Comparison of ENCODE assay signal across 9 mouse cellular contexts in the genomic region with DNA sequence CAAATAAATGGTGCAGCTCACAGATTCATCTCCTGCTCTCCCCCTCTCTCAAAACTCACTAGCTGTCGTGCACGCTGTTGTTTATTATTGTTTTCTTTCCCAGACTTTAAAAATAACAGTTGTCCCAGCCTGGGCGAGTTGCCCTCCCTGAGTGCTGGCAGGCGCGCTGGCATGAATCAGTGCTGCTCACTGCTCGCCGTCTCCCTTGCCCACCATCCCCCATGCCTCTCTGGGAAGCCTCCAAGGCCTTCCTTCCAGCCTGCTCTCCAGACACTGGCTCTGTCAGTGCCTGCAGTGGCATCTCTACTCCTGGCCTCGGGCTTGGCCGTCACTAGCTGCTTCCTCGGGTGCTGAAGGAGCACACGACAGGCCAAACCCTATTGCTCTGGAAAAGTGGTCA. TPM values are rescaled to one million over a fixed set of nuclear protein-coding genes. Genes with fewer than 3 reads are reported as not detected.
A peak's percentile ranks its signal among the peaks of the same experiment; 100 is the strongest.
DNase-seq lines count a peak whose midpoint lies in the region; ATAC-seq lines count a peak whose summit lies in the region.
"Had no signal": no experiment of that assay in that cellular context is flagged by ENCODE, and none has a peak within 500 bp of the region (broad histone marks: within the 10 kb centered on the region; RNA-seq: fewer than 3 reads in every experiment).

No protein-coding gene starts in this region.

- H3K27me3 ChIP-seq in hindbrain, embryonic 15.5 days = no peaks in the 10 kb centered on the region
- H3K27me3 ChIP-seq in hindbrain, embryonic 13.5 days = no peaks in the 10 kb centered on the region
- H3K27me3 ChIP-seq: limb, embryonic 15.5 days had no signal

- no peaks in the 10 kb centered on the region for H3K9me3 ChIP-seq in hindbrain, embryonic 15.5 days
- H3K9me3 ChIP-seq in hindbrain, embryonic 13.5 days = no peaks in the 10 kb centered on the region
- H3K9me3 ChIP-seq: limb, embryonic 15.5 days had no signal

- no peak overlapping the region for H3K4me3 ChIP-seq in hindbrain, embryonic 15.5 days
- no peak overlapping the region for H3K4me3 ChIP-seq in hindbrain, embryonic 13.5 days
- H3K4me3 ChIP-seq: limb, embryonic 15.5 days had no signal

- 0 out of 2 replicates have a peak overlapping the region, but pooled peaks have one; percentile 14 for H3K27ac ChIP-seq in hindbrain, embryonic 15.5 days (replicated peaks)
- no peak overlapping the region for H3K27ac ChIP-seq in hindbrain, embryonic 13.5 days
- H3K27ac ChIP-seq: limb, embryonic 15.5 days had no signal

- peak; percentile 74 for DNase-seq in adrenal gland, postnatal 25 days
- DNase-seq in frontal cortex, postnatal 10 days (ENCODE audit: low spot score in 2 of 2) = peak; percentile 67
- peak; percentile 85 to 94 for DNase-seq in layer of hippocampus, postnatal 14 days (ENCODE audit: low spot score in 2 of 2)
- no peak for DNase-seq in spleen, postnatal 14 days (ENCODE audit: low spot score in 2 of 2)
- no peak for DNase-seq in kidney, adult 9 months
- DNase-seq in urinary bladder, postnatal 4 days (ENCODE audit: low spot score in 2 of 2) = no peak

- 62% methylated on average over 11 of the region's 11 CpGs for WGBS in hindbrain, embryonic 15.5 days
- 72% methylated on average over 11 of the region's 11 CpGs for WGBS in hindbrain, embryonic 13.5 days

- ATAC-seq in hindbrain, embryonic 15.5 days (ENCODE audit: low FRiP score, low read depth) = peak; percentile 55; the same call in 1 of the 2 replicates
- ATAC-seq in hindbrain, embryonic 13.5 days (ENCODE audit: low FRiP score) = no peak

- no peak overlapping the region for H3K4me2 ChIP-seq in hindbrain, embryonic 15.5 days
- H3K4me2 ChIP-seq in hindbrain, embryonic 13.5 days = no peak overlapping the region
- H3K4me2 ChIP-seq: limb, embryonic 15.5 days had no signal

- H3K4me1 ChIP-seq in hindbrain, embryonic 15.5 days (replicated peaks) = peaks cover 13% of the 10 kb centered on the region; the same call in 1 of the 2 replicates
- H3K4me1 ChIP-seq in hindbrain, embryonic 13.5 days (replicated peaks) = peaks cover 24% of the 10 kb centered on the region

- no peak overlapping the region for H3K9ac ChIP-seq in hindbrain, embryonic 15.5 days
- H3K9ac ChIP-seq in hindbrain, embryonic 13.5 days = no peak overlapping the region
- H3K9ac ChIP-seq: limb, embryonic 15.5 days had no signal

- no peaks in the 10 kb centered on the region for H3K36me3 ChIP-seq in hindbrain, embryonic 15.5 days
- no peaks in the 10 kb centered on the region for H3K36me3 ChIP-seq in hindbrain, embryonic 13.5 days

RNA-seq across cellular contexts. Expression of a gene that starts 48.2 kb away (rescaled TPM):
- 19.0 and 19.2 TPM in 2 replicates for polyA plus RNA-seq in hindbrain, embryonic 15.5 days (2015; fragmentation: Nextera tagmentation; extraction: Ambion mirVana)
- 16.2 and 18.1 TPM in 2 replicates for polyA plus RNA-seq in hindbrain, embryonic 13.5 days (2015; fragmentation: Nextera tagmentation; extraction: Ambion mirVana)
- 19.1 and 25.0 TPM in 2 replicates for total RNA-seq in adrenal gland, postnatal 25 days (2021)
- 10 to 100 TPM; 20.3 to 23.9 TPM for total RNA-seq in layer of hippocampus, postnatal 14 days (2021)

Comparison
In these comparisons a context has a peak if more than half of its experiments do, and no peak if none do; other contexts are left out.
1. DNase-seq: peak in adrenal gland, postnatal 25 days (single experiment), frontal cortex, postnatal 10 days (2 of 2) and layer of hippocampus, postnatal 14 days (2 of 2); none in spleen, postnatal 14 days (0 of 2), kidney, adult 9 months (single experiment) and urinary bladder, postnatal 4 days (0 of 2).